Mouse (Mus musculus) yolk sac, embryonic 10.5 days (tissue): Measurements from ENCODE around the gene 6430571L13Rik.
"Not testable (repeated sequence)": the region's sequence is repeated elsewhere in the genome, so short reads cannot be mapped to it uniquely, and the experiment has no call there.

Source experiments
- DNase-seq: peaks from one replicate; pipeline ENCODE4 v3.0.0-alpha.2; 2017; ENCODE audit warnings: low spot score

The 6430571L13Rik gene

GRCm38 (mm10) chr9:107340267-107340859 lies at the start of gene 6430571L13Rik:
6430571L13Rik (plus strand) TSS chr9:107340602.
- DNase-seq = peak; percentile 94

GRCm38 (mm10) chr9:107290897-107291296 lies 49.5 kb upstream of the 6430571L13Rik start:
- DNase-seq = peak; percentile 66

- peak; percentile 75 for DNase-seq
Observed at GRCm38 (mm10) chr9:107294249-107294648, 46.2 kb upstream of the 6430571L13Rik start.

DNA sequence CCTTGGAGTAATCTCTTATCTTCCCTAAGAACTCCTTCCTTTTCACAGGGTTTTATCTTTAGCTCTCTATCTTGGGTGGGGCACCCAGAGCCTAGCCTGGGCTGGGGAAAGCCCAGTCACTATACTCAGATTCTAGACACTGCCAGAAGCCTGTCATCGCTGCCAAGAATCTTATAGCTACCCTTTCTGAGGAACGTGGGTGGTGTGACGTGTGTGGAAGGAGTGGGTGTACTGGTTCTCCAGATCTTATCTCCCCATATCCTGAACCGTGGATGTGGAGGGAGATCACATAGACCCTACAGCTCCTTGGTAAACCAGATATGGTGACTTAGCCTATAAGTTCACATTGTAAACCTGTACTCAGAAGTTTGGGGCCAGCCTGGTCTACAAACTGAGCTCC lies 44.8 kb upstream of the 6430571L13Rik start:
- no peak for DNase-seq

- no peak for DNase-seq
Observed at GRCm38 (mm10) chr9:107296016-107296040, 44.6 kb upstream of the 6430571L13Rik start, which contains the start of gene Cish. Cish (plus strand) TSS chr9:107296026.

- DNase-seq = no peak
Observed at GRCm38 (mm10) chr9:107296041-107296440, 44.4 kb upstream of the 6430571L13Rik start.

GRCm38 (mm10) chr9:107296501-107296965 lies 43.9 kb upstream of the 6430571L13Rik start:
- DNase-seq = peak; percentile 97

- DNase-seq = no peak
Observed at GRCm38 (mm10) chr9:107297059-107297458, 43.3 kb upstream of the 6430571L13Rik start.

DNA sequence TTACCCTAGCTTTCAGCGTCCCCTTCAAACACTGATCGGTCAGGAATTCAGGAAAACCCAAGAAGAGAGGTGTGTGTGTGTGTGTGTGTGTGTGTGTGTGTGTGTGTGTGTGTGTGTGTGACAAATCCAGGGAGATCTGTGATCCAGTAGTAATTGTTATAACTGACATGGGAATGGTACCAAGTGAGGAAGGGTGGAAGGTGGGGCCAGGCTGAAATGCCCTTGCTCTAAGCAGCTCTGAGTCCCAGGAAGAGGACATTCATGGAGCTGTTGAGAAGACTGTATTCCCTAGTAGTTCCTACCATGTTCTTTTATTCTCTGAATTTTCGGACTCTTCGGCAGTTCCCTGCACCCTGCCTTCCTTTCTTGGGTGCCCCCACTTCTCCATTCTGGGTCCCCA lies 42.7 kb upstream of the 6430571L13Rik start:
- no peak for DNase-seq

GRCm38 (mm10) chr9:107298059-107298780 lies 42.2 kb upstream of the 6430571L13Rik start:
- DNase-seq = no peak

DNA sequence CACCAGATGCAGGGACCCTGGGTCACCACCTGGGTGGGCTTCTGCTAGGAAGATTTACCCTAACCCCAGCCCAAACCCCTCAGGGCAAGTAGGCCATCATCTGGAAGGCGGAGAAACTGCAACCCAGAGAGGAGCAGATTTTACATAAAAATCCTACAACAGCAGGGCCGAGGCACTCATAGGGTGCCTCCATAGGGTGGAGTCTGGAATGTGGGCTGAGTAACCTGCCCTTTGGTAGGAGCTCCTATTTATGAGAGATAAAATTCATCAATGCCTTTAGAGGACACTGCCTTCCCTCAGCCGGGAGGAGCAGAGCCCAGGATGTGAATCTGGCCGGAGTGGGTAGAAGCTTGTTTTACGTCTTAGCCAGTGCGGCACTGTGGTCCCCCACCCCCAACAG lies 41.5 kb upstream of the 6430571L13Rik start:
- no peak for DNase-seq

DNA sequence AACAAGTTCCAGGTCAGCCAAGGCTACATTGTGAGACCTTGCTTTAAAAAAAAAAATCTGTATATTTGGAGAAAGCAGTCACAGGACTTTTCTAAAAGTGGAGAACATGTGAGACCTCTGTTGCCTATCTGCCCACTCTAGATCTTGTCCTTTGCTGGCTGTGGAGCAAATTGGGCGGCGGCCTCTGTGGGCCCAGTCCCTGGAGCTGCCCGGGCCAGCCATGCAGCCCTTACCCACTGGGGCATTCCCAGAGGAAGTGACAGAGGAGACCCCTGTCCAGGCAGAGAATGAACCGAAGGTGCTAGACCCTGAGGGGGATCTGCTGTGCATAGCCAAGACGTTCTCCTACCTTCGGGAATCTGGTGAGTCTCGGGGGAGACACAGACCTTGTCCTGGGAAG lies 40.6 kb upstream of the 6430571L13Rik start:
- DNase-seq = no peak

DNA sequence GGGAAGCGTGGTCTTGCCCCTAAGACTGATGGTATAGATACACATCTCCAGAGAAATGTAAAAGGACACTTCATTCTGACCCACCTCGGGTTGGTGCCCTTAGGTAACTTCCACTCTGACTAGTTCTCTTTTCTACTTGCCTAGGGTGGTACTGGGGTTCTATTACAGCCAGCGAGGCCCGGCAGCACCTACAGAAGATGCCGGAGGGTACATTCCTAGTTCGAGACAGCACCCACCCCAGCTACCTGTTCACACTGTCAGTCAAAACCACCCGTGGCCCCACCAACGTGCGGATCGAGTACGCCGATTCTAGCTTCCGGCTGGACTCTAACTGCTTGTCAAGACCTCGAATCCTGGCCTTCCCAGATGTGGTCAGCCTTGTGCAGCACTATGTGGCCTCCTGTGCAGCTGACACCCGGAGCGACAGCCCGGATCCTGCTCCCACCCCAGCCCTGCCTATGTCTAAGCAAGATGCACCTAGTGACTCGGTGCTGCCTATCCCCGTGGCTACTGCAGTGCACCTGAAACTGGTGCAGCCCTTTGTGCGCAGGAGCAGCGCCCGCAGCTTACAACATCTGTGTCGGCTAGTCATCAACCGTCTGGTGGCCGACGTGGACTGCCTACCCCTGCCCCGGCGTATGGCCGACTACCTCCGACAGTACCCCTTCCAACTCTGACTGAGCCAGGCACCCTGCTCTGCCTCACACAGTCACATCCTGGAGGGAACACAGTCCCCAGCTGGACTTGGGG lies 40.0 kb upstream of the 6430571L13Rik start:
- DNase-seq = no peak

DNA sequence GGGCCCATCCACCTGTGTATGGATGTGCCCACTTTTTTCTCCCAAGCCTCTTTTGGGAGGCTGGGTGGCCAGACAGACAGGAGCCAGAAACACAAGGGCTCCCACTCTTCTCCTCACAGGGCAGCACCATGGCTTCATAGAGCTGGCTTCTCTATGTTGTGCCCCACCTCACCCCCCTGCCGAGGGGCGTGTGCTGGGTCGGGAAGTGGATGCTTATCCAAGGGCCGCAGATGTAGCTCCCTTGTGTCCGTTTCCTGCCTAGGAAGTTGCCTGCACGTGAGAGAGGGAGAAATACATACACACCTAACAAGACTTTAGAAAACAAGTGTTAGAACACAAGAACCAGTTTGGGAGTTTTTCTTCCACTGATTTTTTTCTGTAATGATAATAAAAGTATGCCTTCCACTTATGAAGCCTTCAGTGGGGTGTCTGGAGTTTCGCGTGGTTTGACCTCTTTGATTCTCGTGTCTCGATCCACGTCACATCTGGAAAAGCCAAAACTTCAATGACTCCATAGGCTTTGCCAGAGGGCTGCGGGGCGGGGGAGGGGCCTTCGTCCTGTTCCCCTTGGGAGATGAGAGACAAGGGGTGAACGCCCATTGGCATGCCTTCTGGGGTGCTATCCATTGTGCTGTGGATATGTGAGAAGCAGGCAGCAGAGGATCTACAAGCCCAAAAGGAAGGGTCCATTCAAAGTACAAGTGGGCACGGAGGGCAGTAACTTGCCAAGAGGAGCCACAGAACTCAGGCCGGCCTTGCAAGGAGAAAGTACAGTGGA lies 38.7 kb upstream of the 6430571L13Rik start:
- DNase-seq = no peak

- peak; percentile 20 for DNase-seq
Observed at GRCm38 (mm10) chr9:107302592-107302991, 37.8 kb upstream of the 6430571L13Rik start.

DNA sequence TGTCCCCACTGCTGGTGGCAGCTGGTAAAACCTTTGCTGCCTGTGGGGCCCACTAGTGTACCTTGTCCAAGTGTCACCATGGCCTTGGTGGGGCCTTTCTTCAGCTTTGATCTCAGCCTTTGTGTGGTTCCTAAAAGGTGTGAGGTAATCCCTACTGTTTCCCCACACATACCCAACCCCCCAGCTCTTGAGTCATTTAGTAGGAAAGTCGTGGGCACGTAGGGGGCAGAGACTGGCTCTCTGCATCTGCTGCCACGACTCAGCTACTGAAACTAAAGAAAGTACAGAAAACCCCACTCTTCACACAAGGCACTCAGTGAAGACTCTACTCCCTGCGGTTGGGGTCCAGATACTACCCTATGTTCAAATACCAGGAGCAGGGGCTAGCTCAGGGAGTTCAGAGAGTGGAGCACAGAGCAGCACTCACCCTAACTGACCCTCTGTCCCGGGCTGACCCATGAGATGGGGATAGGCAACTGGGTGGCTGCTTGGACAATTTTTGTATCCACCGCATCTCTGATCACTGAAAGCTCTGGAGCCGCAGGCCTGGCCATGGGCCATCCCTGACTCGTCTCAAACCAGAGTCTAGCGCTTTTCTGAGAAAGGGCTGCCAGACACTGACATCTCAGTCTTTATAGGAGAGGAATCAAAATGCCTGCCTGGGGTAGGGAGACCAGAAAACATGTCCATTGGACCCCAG lies 37.1 kb upstream of the 6430571L13Rik start:
- DNase-seq = no peak

DNA sequence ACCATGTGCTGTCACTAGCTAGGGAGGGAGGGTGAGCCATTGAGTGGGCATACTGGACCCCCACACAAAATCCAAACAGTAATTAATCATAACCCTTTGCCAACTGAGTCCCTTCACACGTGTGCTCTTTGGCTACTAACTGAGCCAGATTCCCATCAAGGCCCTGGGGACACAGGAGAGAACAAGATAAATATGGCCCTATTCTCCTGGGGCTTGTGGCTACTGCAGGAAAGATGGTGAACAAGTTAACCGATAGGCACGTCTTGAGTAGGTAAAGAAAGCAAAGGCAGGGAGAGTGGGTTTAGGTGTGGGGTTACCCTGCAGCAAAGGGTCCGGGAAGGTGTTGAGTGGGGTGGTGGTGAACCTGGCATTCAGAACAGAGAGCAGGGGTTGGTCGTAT lies 36.5 kb upstream of the 6430571L13Rik start:
- DNase-seq = no peak

DNA sequence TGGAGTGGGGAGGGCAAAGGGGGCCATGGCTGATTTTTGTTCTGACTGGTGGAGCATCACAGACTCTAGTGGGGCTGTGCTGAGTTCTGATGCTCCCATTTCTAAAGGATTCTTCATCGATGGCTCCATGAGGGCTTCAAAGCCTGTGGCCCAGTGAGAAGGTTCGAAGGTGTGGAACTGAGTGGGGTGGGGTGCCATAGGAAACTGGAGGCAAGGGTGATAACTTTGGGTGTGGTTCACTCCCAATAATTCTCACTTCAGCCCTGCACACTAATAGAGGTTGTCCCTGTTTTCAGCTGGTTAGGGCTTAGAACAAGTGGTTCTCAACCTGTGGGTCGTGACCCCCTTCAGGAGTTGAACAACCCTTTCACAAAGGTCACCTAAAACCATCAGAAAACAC lies 36.0 kb upstream of the 6430571L13Rik start:
- DNase-seq = no peak

DNA sequence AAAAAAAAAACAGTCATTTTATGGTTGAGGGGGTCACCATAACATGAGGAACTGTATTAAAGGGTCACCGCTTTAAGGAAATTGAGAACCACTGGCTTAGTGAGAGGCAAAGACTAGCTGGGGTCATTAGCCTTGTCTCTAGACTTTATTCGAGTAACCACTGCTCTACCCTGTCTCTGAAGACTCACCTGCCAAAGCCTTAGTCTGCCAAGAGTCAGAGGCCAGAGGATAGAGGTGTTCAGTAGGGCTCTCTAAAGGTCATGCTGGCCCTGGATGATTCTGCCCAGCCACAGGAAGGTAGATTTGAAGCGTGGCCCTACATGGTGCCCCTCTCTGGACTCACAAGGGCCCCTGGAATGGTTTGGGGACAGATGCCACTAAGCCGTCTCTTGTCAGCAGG lies 35.4 kb upstream of the 6430571L13Rik start:
- DNase-seq = no peak

DNA sequence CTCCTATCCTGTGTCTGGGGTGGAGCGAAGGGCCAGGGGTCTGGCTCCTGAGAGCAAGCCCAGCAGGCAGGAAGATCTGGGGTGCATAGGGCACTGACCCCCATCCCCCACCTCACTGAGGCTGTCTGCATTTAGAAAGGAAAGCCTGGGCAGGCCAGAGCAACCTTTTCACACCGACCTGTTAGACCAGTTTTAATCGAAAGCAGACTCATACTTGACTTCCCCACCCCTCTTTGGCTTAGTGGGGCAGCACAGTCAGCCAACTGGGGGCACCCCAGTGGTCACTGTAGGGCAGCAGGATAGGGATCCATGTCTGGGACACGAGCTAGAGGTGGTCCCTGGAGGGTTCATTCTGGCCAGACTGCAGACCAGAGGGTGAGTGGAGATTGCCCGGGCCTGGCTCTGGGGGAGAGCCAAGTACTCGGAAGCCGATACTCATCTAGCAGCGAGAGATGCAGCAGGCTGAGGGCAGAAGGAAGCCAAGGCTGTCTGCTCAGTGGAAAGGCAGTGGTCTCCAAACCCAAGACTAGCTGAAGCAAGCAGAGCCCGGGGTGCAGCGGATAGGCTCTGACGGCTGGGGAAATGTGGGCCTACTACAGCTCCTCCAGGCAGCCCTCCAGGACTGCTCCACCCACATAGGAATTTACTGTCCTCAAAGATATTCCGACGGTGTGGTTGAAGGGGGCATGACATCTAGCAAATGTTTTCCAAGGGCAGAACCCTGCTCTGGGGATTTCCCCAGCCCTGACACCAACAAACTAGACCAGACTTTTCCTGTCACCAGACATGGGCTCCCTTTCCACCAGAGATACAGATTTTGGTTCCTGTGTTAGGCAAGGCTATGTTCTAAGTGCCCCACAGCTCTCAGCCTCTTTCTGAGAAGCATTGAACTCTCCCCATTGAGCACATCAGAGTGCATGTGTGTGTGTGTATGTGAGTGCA lies 34.5 kb upstream of the 6430571L13Rik start:
- no peak for DNase-seq

- DNase-seq = not testable (repeated sequence)
Observed at GRCm38 (mm10) chr9:107306673-107307072, 33.7 kb upstream of the 6430571L13Rik start.
